Mouse (Mus musculus) gastrocnemius, postnatal 4 days (tissue): ENCODE data around the gene Nln. TPM values are rescaled to one million over a fixed set of nuclear protein-coding genes. Genes with fewer than 3 reads are reported as not detected.

Experiments used
- DNase-seq, 2 experiments: peaks; one replicate each; pipeline ENCODE4 v3.0.0; 2021 to 2022; ENCODE audit warnings: low spot score in 2 of 2, mixed read lengths in 2 of 2
- total RNA-seq, 2 experiments: library from RNA; stranded (reverse); gene quantifications; 2 replicates each; pipeline ENCODE4 v1.2.3; 2021

Gene Nln
- total RNA-seq, 2 experiments from 2014 or later, result 15.3 TPM

DNA sequence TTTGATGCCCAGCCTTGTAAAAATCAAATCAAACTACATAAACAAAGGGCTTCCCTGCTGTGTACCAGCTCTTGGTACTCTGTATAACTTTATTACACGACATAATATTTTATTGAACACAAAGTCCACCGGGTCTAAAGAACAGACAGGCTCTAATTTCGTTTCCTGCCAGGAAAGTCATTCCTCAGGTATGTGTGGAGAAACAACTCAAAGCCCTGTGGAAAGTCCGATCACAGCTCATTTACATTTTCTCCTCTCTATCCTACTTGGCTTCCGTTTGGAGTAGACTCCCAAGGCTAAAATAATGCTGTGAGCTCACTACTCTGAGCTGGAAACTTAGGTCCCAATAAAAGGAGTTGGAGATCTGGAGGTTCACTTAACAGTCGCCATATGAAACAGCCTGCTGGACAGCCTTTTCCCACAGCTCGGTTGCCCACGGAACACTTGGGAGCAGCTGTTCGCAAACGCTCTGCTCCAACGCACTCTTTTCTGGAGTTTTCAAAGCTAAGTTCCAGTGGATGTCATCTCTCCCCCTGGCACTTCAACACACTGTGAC, 86.0 kb downstream of the Nln start:
- no peak for DNase-seq

DNA sequence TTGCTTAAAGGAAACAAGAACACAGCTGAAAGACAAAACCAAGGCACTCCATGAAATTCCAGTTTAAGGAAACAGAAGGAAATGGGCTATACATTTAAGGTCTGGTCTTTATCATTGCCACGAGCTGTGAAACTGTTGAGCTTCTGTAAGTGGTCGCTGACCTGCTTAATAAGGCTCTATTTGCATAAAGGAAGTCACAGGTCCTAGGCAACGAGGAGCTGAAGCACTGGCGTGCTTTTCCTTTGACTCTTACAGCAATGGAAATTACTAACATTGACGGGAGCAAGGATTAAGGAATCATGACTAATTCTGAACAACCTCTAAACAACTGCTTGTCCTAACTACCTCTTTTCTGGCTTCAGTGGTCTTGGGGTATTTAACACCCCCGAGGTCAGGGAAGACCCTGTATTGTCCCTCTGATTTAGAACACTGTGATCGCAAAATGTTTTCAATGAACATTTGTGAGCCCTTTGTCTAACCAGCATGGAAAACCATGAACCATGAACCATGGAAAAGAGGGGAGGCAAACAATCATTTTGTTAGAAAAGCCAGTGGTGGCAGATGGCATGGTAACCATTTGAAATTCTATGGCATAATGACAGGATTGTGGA, 90.8 kb downstream of the Nln start:
- DNase-seq, result no peak

DNA sequence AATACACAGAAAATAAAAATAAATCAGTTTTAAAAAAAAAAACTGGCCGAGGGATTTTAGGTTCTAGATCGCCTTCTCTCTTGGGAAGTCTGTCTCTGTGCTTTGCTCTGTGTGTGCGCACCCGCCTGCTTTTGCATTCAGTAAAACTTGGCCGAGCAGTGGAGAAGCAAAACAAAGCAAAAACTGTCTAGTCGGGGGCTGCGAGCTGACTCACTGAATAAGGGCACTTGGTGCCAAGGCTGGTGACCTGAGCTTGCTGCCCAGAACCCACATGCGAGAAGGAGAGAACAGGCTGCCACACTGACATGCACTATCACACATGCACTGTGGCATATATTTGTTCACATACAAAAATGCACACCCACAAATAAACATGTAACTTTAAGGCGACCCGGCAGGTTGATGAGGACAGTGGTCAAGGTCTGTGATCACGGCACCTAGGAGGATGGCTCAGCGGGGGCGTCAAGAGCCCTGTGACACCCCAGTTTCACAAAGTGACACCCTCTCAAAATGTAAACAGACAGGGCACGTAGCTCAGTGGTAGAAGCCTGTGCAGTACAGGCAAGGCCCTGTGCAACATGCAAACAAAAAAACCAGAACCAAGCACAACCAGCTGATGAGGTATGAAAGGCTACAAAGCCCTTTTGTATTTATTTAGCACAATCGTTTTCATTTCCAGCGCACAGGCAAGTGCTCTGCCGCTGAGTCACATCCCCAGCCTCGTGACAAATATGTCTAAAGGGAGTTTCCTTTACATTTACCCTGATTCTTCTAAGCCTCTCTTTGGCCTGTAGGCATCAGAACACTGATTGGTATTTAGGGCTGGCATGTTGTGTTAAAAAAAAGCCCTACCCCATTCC, 93.9 kb downstream of the Nln start:
- no peak for DNase-seq

DNA sequence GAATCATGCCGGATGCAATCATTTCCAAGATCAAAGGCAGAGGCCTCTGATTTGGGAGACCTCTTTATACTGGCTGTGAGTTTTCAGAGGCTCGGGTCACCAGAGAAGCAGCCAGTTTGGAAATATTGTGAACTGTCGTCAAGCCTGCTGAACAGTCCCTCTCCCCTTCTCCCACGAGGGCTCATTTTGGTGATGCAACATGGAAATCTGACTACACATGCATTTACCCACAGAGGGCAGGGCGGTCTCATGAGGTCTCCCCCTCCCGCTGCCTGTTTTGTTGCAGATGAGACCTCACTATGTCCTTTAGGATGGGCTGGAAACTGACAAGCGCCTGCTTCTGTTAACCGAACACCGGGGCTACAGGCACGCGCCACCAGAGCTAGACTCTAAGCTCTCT, 95.4 kb downstream of the Nln start:
- DNase-seq, result no peak

DNA sequence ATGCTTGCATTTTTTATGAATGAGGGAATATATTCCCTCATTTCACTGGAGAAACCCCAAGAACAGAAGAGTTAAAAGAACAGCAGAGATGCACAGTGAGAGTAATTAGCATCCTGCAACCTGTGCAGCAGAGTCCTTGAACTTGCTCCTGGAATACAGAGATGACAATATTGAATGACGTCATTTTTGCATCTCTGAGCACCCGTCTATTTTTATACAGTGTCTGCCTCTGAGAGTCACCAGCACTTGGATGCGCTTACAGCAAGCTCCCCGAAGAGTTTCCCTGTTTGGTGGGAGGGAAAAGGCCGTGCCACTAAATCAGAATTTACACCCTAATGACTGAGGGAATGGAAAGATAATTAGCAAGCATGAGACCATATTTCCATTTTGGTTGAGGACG, 96.0 kb downstream of the Nln start:
- DNase-seq, result no peak

DNA sequence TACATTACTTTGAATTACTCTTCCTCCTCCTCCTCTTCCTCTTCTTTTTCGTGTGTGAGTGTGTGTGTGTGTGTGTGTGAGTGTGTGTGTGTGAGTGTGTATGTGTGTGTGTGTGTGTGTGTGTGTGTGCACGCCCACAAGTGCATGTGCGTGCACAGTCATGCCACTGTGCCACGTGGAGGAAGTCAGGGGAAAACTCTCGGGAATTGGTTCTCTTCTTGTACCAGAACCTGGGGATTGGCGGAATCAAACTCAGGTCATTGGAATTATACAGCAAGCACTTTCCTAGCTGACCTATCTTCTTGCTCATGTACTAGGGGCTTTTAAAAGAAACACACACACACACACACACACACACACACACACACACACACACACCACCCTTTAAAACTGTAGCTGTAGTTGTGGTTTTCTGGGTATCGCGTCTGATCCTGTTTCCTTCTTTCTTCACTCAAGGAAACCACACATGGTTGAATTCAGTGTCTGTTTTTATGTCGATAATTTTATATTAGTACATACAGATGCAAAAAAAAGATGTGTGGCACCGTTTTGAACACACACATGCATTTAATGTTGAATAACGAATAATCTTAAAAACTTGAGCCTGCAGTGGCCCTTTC, 97.1 kb downstream of the Nln start:
- DNase-seq, result no peak

DNA sequence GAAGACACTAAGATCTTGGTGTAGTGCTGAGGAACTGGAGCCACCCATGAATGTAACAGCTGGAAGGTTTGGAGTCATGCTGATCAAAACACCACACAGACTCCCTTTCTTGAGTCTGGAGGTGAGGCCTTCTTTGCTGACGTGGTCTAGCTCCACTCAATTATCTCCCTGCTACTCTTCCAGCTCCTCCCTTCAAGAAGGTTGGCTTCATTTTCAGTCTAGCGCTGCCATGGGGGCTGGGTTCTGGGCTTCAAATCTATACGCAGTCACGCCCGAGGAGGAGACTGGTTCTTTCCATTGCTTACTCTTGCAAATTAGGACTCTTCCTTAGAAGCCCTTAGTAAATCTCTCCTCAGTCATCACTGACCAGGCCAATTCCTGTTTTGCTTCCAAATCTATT, 98.1 kb downstream of the Nln start:
- DNase-seq, result no peak

DNA sequence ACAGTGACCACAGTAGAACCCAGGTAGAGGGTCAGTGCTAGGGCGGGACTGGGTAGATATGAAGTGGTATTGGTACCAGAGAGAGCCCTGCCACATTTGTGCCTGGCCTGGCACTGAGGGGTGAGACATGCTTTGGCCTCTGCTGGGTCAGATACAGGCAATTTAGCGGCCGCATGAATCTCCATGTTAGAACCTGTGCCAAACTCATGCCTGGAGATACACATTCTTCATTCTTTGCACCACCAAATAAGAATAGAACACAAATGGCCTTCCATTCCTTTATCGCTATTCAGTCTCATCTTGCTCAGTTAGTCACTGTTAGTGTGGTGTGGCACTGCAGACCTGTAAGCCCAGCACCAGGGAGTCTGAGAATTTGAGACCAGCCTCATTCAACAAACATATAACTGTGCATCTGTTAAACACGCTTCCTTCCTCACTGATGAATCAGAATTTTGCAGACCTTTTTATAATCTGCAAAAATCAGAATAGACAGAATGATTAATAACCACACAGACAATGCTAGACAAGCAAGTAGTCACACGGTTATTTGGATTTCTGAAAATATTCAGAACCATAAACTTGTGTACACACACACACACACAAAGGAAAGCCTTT, 104.1 kb downstream of the Nln start:
- DNase-seq, result no peak

DNA sequence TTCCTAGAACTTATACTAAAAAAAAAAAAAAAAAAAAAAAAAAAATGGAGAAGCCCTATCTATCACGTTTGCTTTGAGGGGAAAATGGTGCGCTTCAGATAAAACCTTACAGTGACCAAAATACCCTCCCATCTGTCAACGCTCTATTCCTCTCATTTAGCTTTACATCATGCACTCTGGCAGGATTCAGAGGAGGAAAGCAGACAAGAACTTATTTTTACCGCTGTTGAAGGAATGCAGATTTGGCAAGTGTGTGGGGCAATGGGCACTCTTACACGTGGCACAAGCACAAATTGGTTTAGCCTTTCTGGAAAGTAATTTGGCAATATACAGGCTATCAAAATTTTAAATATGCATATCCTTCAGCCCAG, 115.3 kb downstream of the Nln start:
- no peak for DNase-seq

DNA sequence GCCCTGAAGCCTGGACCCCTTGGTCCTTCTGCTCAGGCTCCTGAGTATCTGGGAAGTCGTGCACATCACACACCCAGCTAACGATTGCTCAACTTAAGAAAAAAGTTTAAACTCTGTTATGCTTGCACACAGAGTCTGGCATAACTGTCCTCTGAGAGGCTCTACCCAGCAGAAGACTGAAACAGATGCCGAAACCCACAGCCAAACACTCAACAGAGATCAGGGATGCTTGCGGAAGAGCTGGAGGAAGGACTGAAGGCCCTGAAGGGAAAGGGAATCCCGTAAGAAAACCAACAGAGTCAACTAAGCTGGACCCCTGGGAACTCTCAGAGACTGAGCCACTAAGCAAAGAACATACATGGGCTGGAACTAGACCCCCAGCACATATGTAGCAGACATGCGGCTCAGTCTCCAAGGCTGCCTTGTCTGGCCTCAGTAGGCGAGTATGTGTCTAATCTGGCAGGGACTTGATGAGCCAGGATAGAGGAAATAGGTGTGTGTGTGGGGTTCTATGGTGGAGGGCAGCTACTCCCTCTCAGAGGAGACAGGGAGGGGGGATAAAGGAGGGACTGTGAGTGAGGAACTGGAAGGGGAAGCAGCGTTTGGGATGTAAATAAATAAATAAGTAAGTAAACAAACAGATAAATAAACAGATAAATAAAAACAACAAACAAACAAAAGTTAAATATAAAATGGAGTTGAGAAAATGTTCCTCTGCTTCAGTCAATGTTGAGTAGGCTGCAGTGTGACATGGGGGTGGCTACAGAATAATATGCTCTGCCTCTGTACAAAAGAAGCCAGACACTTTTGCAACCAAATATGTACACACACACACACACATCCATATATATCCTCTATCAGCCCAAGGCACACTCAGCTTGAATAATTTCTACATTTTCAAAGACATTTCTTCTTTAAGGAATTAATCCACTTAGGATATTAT, 116.0 kb downstream of the Nln start:
- DNase-seq, result no peak

DNA sequence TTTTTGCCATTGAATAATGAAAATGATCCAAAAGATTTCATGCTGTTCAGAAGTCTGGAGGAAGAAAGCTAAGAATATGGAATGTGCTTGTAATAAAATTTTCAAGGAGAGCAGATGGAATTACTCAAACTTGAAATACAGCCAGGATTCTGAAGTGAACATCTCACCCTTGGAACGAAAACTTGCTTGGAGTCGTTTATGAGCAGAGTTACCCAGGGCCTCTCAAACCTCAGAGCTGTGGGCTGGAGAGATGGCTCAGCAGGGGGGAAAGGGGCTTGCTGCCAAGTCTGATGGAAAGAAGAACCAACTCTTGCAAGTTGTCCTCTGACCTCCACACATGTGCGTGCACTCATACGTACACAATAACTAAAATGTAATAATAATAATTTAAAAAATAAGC, 122.8 kb downstream of the Nln start:
- DNase-seq, result peak in 1 of 2 experiments; percentile 28

DNA sequence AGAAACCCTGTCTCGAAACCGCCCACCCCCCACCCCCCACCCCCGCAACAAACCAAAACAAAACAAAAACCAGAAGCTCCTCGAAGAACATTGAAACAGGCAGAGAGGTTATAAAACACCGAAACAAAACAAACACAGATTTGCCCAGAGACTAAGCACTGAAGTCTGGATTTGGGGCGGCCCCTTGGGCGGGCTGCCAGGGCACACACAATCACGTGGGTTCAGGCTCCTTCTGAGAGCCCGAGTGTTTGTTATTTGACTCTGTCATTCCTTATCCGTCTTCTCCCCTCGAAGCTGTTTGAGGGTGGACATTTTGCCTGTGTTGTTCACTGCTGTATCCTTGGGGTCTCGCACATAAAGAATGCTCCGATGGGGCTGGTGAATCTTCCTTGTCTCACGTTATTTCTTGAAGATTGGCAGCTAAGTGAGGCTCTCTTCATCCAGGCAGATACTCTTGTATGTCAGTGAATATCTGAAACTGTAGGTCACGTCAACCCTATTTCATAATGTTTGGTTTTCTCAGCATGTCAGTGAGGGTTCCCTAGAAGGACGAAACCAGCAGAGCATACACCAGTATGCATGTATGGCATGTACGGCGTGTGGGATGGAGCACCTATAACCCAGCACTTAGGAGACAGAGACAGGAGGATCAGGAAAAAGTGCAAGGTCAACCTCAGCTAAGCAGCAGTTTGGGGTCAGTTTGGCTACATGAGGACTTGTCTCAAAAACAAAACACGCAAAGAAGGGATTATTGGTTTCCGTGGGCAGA, 123.7 kb downstream of the Nln start:
- no peak for DNase-seq

DNA sequence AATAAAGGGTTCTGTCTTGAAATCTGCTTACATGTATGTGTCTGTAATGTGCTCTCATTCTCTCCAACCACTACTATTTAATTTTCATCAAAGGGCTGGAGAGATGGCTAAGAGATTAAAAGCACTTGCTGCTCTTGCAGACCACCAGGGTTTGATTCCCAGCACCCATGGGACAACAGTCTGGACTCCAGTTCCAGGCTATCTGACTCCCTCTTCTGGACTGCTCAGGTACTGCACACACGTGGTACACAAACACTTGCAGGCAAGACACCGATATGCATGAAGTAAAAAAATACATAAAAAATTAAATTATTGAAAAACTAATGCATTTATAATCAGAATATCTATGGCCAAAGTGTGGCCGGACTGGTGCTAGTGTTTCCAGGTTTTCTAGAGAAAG, 127.0 kb downstream of the Nln start:
- no peak for DNase-seq

DNA sequence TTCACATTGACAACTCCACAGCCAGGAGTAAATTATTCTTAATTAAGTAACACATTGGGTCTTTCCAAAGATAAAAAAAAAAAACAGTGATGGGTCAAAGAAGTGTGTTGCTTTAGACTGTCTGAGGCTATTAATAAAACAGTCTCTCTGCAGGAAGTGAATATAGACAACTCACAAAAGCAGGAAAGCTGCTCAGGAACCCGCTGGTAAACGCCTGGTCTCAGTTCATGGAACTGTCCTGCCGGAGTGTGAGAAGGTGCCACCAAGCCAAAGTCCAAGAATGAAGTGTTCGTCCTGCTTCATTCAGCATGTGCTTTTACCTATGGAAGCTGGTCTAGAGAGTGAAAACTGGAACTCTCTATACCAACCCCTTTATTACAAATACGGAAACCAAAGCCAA, 129.0 kb downstream of the Nln start:
- DNase-seq, result no peak

DNA sequence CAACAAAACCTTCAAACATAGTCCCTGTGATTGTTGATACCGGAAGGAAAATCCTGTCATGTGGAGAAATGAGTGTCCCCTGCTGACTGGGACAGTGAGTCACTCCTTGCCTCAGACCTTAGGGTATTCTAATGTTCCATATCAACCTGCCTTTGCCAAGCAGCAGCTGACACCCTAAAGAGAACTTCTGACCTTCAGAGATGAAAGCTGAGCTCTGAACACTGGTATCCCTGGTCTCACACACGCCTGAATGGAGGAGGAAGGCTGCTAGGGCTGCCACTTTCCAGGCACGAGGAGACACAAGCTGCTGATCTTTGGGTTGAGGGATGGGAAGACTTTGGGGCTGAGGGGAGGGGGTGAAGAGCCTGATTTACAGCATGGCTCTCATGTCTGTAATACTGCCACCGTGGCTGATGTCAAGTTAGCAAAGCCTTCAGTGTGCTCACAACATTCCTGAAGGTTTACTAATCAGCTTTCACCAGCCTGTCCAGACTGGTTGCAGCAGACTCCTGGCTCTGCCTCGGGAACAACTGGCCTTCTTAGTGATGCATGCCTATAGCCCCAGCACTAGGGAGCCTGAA, 131.0 kb downstream of the Nln start:
- peak in 1 of 2 experiments; percentile 21 for DNase-seq

DNA sequence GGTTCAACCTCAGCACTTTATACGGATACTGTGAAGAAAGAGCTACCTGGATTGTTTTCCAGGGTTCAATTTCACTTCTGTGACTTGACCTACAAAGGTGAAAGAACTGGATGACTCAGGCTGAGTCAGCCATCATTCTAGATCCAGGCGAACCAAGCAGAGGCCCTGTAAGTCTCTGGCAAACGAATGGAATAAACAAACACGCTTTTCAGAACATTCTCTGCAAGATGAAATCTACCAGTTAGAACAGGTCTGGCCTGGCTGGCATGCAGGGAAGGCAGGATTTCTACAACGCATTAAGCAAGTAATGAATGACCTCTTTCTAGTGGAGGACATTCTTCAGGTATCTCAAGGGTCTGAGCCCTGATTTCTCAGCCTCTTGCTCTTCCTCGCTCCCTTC, 131.6 kb downstream of the Nln start:
- DNase-seq, result no peak

DNA sequence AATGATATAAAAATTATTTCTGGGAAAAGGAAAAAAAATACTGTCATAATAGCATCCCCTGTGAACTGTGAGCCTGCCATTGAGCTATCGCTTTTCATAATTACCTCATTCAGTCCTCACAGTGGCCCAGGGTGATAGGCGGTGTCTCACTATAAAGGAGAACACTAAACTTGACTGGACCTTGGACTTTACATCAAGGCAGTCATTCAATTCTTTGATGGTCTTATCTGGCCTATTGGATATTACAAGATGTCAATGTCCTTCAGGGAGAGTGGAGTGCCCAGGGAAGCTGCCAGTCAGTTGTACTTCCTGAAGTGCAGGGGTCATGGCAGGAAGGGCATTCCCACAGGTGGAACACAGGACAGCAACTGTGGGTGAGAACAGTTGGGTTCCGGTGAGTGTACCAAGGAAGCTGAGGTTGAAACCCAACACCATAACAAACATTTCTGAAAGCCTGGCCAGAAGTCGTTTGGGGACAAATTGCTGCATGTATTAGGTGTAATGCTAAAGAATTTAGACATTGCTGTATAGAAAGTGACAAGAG, 133.2 kb downstream of the Nln start:
- DNase-seq, result no peak

DNA sequence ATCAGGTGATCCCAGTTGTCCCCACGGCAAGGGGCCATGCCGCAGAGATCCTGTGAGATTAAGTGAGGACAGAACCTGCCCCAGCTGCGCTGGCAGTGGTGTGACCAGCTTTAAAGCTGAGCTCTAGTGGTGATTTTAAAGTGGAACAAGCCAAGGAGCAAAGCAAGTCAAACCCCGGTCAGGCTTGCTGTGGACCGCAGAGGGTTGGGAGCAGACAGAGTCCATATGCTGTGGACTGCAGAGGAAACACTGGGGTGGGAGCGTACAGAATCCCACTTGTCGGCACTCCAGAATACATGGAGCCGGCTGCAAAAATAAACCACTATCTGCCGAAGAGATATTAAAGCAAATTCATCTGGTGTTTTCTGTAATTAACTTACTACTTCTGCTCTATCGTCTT, 134.3 kb downstream of the Nln start:
- no peak for DNase-seq

DNA sequence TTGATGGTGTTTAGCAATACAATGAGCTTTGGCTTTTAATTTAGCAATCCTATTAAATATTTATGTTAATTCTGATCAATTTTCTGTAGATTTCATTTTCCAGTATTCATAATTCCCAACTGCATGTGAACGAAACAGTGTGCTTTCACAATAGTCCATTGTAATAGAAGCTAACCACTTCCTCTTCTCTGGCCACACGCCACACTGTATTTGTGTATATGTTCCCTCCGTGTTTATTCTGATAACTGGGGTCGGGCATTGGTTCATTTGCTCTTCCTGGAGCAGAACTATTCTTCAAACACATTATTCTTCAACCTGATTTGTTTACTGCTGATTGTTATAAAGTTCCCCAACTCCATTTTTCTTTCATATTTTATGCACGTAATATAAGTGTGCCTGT, 135.4 kb downstream of the Nln start:
- DNase-seq, result no peak
